Mouse (Mus musculus) central nervous system, embryonic 18 days (tissue): Measurements from ENCODE around the gene Zc3h15. TPM values are rescaled to one million over a fixed set of nuclear protein-coding genes. Genes with fewer than 3 reads are reported as not detected.

ENCODE experiments used
- polyA plus RNA-seq: library from polyadenylated mRNA; depleted of rRNA; stranded (reverse); fragments of >200 nt; gene quantifications from 2 replicates; pipeline ENCODE4 v1.2.3, GENCODE M21; 2012; rRNA removed

Zc3h15 gene
- polyA plus RNA-seq, result 126 and 143 TPM in 2 replicates

DNA sequence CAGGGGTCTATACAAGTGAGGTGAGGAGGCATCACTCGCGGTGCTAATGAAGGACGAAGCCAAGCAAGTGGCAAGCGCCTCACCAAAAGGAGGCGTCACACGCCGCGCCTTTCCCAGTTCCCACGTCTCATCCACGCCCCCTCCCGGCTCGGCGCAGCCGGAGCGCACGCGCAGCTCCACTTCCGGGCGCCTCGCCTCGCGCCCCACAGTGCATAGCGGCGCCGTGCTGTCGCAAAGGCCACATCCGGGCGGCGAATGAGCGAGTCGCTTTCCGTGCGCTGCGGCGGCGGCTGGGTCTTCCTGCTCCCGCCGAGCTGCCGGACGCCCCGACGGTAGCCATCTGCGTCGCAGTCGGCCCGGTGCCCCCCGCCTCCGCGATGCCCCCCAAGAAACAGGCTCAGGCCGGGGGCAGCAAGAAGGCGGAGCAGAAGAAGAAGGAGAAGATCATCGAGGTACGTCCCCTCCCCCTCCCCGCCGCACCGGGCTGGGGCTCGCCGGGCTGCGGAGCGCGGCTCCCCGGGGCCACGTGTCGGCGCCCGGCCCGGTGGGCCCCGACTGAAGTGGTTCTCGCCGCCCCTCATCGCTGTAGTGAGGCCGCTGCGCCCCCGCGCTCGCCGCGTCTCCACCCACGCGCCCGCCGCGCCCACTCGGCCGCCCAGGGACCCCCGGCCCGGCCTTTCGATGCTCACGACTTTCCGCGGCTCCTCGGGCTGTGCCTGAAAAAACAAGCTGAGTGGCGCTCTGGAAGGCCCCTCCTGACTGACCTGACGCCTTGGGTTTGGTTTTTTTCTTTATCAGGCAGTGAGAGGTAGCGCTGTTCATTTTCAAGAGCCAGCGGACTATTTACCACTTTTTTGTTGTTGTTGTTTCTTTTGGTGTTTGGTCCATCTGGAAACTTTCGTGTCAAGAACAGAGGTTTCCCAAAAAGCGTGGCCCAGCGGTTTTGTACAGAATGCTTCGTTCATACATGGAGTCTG, at the start of gene Zc3h15:
Zc3h15 (plus strand) TSS at position 160 of the 977 bp plus-strand sequence.

Other genes starting within 250 kb of the Zc3h15 start
- gene Itgav, start 80.0 kb downstream of the Zc3h15 start, polyA plus RNA-seq, result 15.0 and 16.2 TPM in 2 replicates
- 61.6 and 64.3 TPM in 2 replicates for gene Fam171b, start 168.2 kb downstream of the Zc3h15 start, polyA plus RNA-seq